Mouse (Mus musculus): Measurements from ENCODE around the gene A230050P20Rik. TPM values are rescaled to one million over a fixed set of nuclear protein-coding genes. Genes with fewer than 3 reads are reported as not detected.
"Not testable (repeated sequence)": the region's sequence is repeated elsewhere in the genome, so short reads cannot be mapped to it uniquely, and the experiment has no call there.

Gene A230050P20Rik
- 11.9 and 12.6 TPM in 2 replicates for polyA plus RNA-seq (2014; fragmentation: Nextera tagmentation; extraction: Ambion mirVana)

DNA sequence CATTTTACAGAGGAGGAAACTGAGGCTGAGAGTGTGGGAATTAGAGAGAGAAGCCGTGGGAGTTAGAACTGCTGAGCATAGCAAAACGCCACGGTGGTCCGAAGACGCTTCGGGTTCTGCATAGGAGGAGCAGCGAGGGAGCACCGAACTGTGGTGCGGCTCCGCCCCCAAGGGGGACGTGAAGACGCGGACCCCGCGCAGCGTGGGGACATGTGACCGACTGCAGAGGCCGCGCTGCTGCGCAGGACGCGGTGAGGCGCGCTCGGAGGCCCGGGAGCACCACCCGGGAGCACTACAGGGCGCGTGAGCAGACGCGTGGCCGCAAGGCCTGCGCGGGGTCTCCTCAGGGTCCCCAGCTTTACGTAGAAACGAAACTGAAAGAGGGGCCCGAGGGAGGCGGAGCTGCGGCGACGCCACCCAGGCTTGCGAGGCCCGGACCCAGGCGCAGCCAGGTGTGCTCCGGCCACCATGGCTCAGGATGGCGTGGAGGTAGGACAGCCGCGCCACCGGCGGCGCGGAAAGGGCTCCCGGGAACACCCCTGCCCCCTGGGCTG is at the start of gene A230050P20Rik:
Gene A230050P20Rik, plus strand, starts transcription at position 195 of the 554 bp plus-strand sequence.
- peak within 1 kb of the TSS; percentile 46; the same call in 1 of the 2 replicates for H3K9ac ChIP-seq (replicated peaks; ENCODE audit: low read depth, low read length)
- H3K27me3 ChIP-seq (ENCODE audit: control insufficient read depth, insufficient read depth, low read length) = peaks cover 13% of the 10 kb centered on the region; the same call in 1 of the 2 replicates
- peak within 1 kb of the TSS; percentile 72 for H3K4me2 ChIP-seq (replicated peaks; ENCODE audit: low read depth, low read length)
- peak within 1 kb of the TSS; percentile 52 for H3K4me3 ChIP-seq (ENCODE audit: low read depth, low read length)
- no peaks in the 10 kb centered on the region for H3K9me3 ChIP-seq (ENCODE audit: control insufficient read depth, low read depth, low read length)
- 7% methylated on average over 50 of the region's 53 CpGs for WGBS
- no peak within 1 kb of the TSS for H3K27ac ChIP-seq (ENCODE audit: low read length)
- no peaks in the 10 kb centered on the region for H3K36me3 ChIP-seq (ENCODE audit: control insufficient read depth, insufficient read depth, low read length)
- peak; percentile 50; the same call in 1 of the 2 replicates for ATAC-seq (ENCODE audit: insufficient number of reproducible peaks, insufficient read depth, low FRiP score, low read depth)
- no peaks in the 10 kb centered on the region for H3K4me1 ChIP-seq (ENCODE audit: control insufficient read depth, insufficient read depth, low read length)

GRCm38 (mm10) chr9:20820001-20820400 is 48.4 kb upstream of the A230050P20Rik start:
- no peak overlapping the region for H3K9ac ChIP-seq (replicated peaks; ENCODE audit: low read depth, low read length)
- no peaks in the 10 kb centered on the region for H3K9me3 ChIP-seq (ENCODE audit: control insufficient read depth, low read depth, low read length)
- no peak overlapping the region for H3K4me3 ChIP-seq (ENCODE audit: low read depth, low read length)
- H3K4me2 ChIP-seq (replicated peaks; ENCODE audit: low read depth, low read length) = no peak overlapping the region
- H3K27ac ChIP-seq (ENCODE audit: low read length) = no peak overlapping the region
- no peaks in the 10 kb centered on the region for H3K36me3 ChIP-seq (ENCODE audit: control insufficient read depth, insufficient read depth, low read length)
- peaks cover under 1% of the 10 kb centered on the region for H3K4me1 ChIP-seq (ENCODE audit: control insufficient read depth, insufficient read depth, low read length)
- WGBS = 79% methylated on average over 5 of the region's 5 CpGs
- ATAC-seq (ENCODE audit: insufficient number of reproducible peaks, insufficient read depth, low FRiP score, low read depth) = no peak
- H3K27me3 ChIP-seq (ENCODE audit: control insufficient read depth, insufficient read depth, low read length) = no peaks in the 10 kb centered on the region

DNA sequence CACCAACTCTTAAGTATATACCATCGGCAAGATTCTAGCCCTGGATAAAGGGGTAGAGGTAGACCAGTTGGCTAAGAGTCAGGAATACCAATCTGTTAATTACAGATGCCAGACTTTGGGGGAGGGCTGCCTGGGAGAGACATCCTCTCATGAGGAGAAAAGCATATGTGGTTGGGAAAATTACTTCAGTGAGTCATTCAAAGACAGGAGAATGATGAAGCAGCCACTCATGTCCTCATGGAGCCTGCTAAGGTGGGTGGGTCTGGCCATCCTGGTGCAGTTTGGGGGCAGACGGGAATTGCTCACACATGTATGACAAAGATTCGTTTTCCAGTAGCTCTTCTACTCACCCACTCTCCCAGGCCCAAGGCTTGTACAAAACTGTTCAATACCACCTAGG is 45.6 kb upstream of the A230050P20Rik start:
- no peak overlapping the region for H3K27ac ChIP-seq (ENCODE audit: low read length)
- H3K9me3 ChIP-seq (ENCODE audit: control insufficient read depth, low read depth, low read length) = no peaks in the 10 kb centered on the region
- no peaks in the 10 kb centered on the region for H3K36me3 ChIP-seq (ENCODE audit: control insufficient read depth, insufficient read depth, low read length)
- H3K4me1 ChIP-seq (ENCODE audit: control insufficient read depth, insufficient read depth, low read length) = no peaks in the 10 kb centered on the region
- H3K27me3 ChIP-seq (ENCODE audit: control insufficient read depth, insufficient read depth, low read length) = no peaks in the 10 kb centered on the region
- 71% methylated on average over 3 of the region's 3 CpGs for WGBS
- ATAC-seq (ENCODE audit: insufficient number of reproducible peaks, insufficient read depth, low FRiP score, low read depth) = no peak
- H3K4me3 ChIP-seq (ENCODE audit: low read depth, low read length) = no peak overlapping the region
- H3K4me2 ChIP-seq (replicated peaks; ENCODE audit: low read depth, low read length) = no peak overlapping the region
- H3K9ac ChIP-seq (replicated peaks; ENCODE audit: low read depth, low read length) = no peak overlapping the region

GRCm38 (mm10) chr9:20825781-20826180 is 42.7 kb upstream of the A230050P20Rik start:
- Histone ChIP-seq H3K4me1 (ENCODE audit: control insufficient read depth, insufficient read depth, low read length) (no peaks in the 10 kb centered on the region), H3K4me3 (ENCODE audit: low read depth, low read length) (no peak overlapping the region), H3K9me3 (ENCODE audit: control insufficient read depth, low read depth, low read length) (no peaks in the 10 kb centered on the region), H3K36me3 (ENCODE audit: control insufficient read depth, insufficient read depth, low read length) (no peaks in the 10 kb centered on the region), H3K27me3 (ENCODE audit: control insufficient read depth, insufficient read depth, low read length) (no peaks in the 10 kb centered on the region), H3K27ac (ENCODE audit: low read length) (no peak overlapping the region), H3K4me2 (replicated peaks; ENCODE audit: low read depth, low read length) (no peak overlapping the region), H3K9ac (replicated peaks; ENCODE audit: low read depth, low read length) (no peak overlapping the region)
- no peak for ATAC-seq (ENCODE audit: insufficient number of reproducible peaks, insufficient read depth, low FRiP score, low read depth)
- 48% methylated on average over 5 of the region's 5 CpGs for WGBS

DNA sequence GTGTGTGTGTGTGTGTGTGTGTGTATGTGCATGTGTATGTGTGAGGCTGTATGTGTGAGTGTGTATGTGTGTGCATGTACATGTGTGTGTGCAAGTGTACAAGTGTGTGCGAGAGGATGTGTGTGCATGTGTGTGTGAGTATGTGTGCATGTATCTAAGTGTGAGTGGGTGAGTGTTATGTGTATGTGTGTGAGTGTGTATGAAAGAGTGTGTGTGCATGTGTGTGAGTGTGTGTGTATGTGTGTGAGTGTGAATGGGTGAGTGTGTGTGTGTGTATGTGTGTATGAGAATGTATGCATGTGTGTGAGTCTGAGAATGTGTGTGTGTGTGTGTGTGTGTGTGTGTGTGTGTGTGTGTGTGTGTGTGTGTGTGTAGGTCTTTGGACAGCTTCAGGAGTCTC is 40.3 kb upstream of the A230050P20Rik start:
- Histone ChIP-seq H3K4me2 (replicated peaks; ENCODE audit: low read depth, low read length) (no peak overlapping the region), H3K9me3 (ENCODE audit: control insufficient read depth, low read depth, low read length) (no peaks in the 10 kb centered on the region), H3K4me1 (ENCODE audit: control insufficient read depth, insufficient read depth, low read length) (no peaks in the 10 kb centered on the region), H3K36me3 (ENCODE audit: control insufficient read depth, insufficient read depth, low read length) (no peaks in the 10 kb centered on the region), H3K27me3 (ENCODE audit: control insufficient read depth, insufficient read depth, low read length) (no peaks in the 10 kb centered on the region), H3K27ac (ENCODE audit: low read length) (no peak overlapping the region), H3K9ac (replicated peaks; ENCODE audit: low read depth, low read length) (no peak overlapping the region), H3K4me3 (ENCODE audit: low read depth, low read length) (no peak overlapping the region)
- no peak for ATAC-seq (ENCODE audit: insufficient number of reproducible peaks, insufficient read depth, low FRiP score, low read depth)
- 97% methylated on average over 1 of the region's 1 CpGs for WGBS

DNA sequence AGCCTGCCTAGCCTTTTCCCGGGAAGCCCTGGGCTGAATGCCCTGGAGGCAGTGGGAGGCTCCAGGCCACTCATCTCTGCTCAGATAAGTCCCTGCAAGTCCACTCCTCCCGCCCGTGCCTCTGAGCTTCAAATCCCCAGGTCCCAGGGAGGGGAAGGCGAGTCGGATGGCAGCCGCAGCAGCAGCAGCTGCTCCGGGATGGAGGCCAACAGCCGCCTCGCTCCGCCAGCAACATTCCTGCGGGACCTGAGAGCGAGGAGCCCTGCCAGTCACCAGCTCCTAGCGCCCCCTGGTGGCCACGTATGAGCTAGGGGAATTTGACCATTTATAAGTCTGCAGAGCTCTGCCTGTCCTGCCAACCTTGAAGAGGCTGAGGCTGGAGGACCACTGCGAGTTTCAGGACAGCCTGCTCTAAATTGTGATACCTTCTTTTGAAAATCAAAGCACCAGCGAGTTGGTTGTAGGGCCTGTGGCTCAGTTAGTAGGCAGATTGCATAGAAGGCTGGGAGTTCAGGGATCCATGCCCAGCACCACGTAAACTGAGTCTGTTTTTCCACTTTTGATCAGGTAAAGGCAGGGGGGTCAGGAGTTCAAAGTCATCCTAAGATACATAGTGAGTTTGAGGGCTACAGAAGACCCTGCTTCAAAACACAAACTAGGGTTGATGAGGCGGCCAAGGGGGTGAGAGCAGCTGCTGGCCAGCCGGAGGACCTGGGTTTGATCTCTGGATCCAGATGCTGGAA is 37.4 kb upstream of the A230050P20Rik start:
- Histone ChIP-seq H3K4me3 (ENCODE audit: low read depth, low read length) (no peak overlapping the region), H3K9me3 (ENCODE audit: control insufficient read depth, low read depth, low read length) (no peaks in the 10 kb centered on the region), H3K4me1 (ENCODE audit: control insufficient read depth, insufficient read depth, low read length) (no peaks in the 10 kb centered on the region), H3K27ac (ENCODE audit: low read length) (no peak overlapping the region), H3K27me3 (ENCODE audit: control insufficient read depth, insufficient read depth, low read length) (no peaks in the 10 kb centered on the region), H3K9ac (replicated peaks; ENCODE audit: low read depth, low read length) (no peak overlapping the region), H3K4me2 (replicated peaks; ENCODE audit: low read depth, low read length) (no peak overlapping the region), H3K36me3 (ENCODE audit: control insufficient read depth, insufficient read depth, low read length) (no peaks in the 10 kb centered on the region)
- 14% methylated on average over 19 of the region's 19 CpGs for WGBS
- ATAC-seq (ENCODE audit: insufficient number of reproducible peaks, insufficient read depth, low FRiP score, low read depth) = peak; percentile 89

DNA sequence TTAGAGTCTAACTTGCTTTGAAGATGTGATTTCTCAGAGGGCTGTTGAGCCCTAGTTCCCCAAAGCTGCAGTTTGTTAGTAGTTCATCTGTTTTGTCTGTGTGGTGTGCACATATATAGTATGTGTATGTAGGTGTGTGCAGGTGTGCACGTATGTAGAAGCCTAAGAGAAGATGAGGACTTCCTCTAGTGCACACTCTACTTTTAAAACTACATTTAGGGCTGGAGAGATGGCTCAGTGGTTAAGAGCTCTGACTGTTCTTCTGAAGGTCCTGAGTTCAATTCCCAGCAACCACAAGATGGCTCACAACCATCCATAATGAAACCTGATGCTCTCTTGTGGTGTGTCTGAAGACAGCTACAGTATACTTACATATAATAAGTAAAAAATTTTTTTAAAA is 33.6 kb upstream of the A230050P20Rik start:
- H3K4me1 ChIP-seq (ENCODE audit: control insufficient read depth, insufficient read depth, low read length) = no peaks in the 10 kb centered on the region
- no peaks in the 10 kb centered on the region for H3K9me3 ChIP-seq (ENCODE audit: control insufficient read depth, low read depth, low read length)
- no peak overlapping the region for H3K4me3 ChIP-seq (ENCODE audit: low read depth, low read length)
- no peaks in the 10 kb centered on the region for H3K27me3 ChIP-seq (ENCODE audit: control insufficient read depth, insufficient read depth, low read length)
- ATAC-seq (ENCODE audit: insufficient number of reproducible peaks, insufficient read depth, low FRiP score, low read depth) = no peak
- no peaks in the 10 kb centered on the region for H3K36me3 ChIP-seq (ENCODE audit: control insufficient read depth, insufficient read depth, low read length)
- no peak overlapping the region for H3K4me2 ChIP-seq (replicated peaks; ENCODE audit: low read depth, low read length)
- H3K9ac ChIP-seq (replicated peaks; ENCODE audit: low read depth, low read length) = no peak overlapping the region
- no peak overlapping the region for H3K27ac ChIP-seq (ENCODE audit: low read length)
- 55% methylated on average over 1 of the region's 1 CpGs for WGBS

GRCm38 (mm10) chr9:20835431-20835954 is 32.9 kb upstream of the A230050P20Rik start:
- H3K27me3 ChIP-seq (ENCODE audit: control insufficient read depth, insufficient read depth, low read length); H3K27ac ChIP-seq (ENCODE audit: low read length); ATAC-seq (ENCODE audit: insufficient number of reproducible peaks, insufficient read depth, low FRiP score, low read depth); H3K9me3 ChIP-seq (ENCODE audit: control insufficient read depth, low read depth, low read length); H3K9ac ChIP-seq (replicated peaks; ENCODE audit: low read depth, low read length); H3K4me3 ChIP-seq (ENCODE audit: low read depth, low read length); H3K4me1 ChIP-seq (ENCODE audit: control insufficient read depth, insufficient read depth, low read length); H3K36me3 ChIP-seq (ENCODE audit: control insufficient read depth, insufficient read depth, low read length); H3K4me2 ChIP-seq (replicated peaks; ENCODE audit: low read depth, low read length): not testable (repeated sequence)
- 86% methylated on average over 11 of the region's 11 CpGs for WGBS

All from stomach, embryonic 14.5 days (tissue).